Mouse (Mus musculus) E14TG2a.4 (cell line): Measurements from ENCODE around the gene Rab31.

ENCODE experiments used
- H3K27me3 ChIP-seq: 2 replicates; pipeline ENCODE4 v1.6.1; 2014; ENCODE audit warnings: low read length, control low read depth; ENCODE audit not compliant: insufficient read depth
- H3K36me3 ChIP-seq: 2 replicates; pipeline ENCODE4 v1.6.1; 2014; ENCODE audit warnings: low read length, control low read depth; ENCODE audit not compliant: insufficient read depth
- H3K4me1 ChIP-seq: replicated peaks from 2 replicates; pipeline ENCODE4 v1.6.1; 2014; ENCODE audit warnings: low read depth, low read length, control low read depth
- H3K4me3 ChIP-seq: replicated peaks from 2 replicates; pipeline ENCODE4 v1.5.1; 2014; ENCODE audit warnings: mild to moderate bottlenecking, low read length
- H3K9me3 ChIP-seq: 2 replicates; pipeline ENCODE4 v1.6.1; 2014; ENCODE audit warnings: low read length, control low read depth
- CTCF ChIP-seq: conservative IDR thresholded peaks from 2 replicates; pipeline ENCODE4 v1.5.1; 2014; ENCODE audit warnings: low read length
- NANOG ChIP-seq: IDR thresholded peaks from 2 replicates; pipeline ENCODE4 v1.6.1; 2014; ENCODE audit warnings: borderline replicate concordance, low read length, mixed read lengths
- POU5F1 ChIP-seq: IDR thresholded peaks from 2 replicates; pipeline ENCODE4 v1.6.1; 2014; ENCODE audit warnings: low read length, borderline replicate concordance

Rab31 gene

GRCm38 (mm10) chr17:65692276-65692675 is 80.3 kb downstream of the Rab31 start:
- no peaks in the 10 kb centered on the region for H3K9me3 ChIP-seq
- no peaks in the 10 kb centered on the region for H3K4me1 ChIP-seq
- H3K4me3 ChIP-seq: no peak overlapping the region
- TF ChIP-seq CTCF (no peak), NANOG (no peak), POU5F1 (no peak)
- no peaks in the 10 kb centered on the region for H3K27me3 ChIP-seq
- H3K36me3 ChIP-seq: no peaks in the 10 kb centered on the region; the same call in 1 of the 2 replicates

GRCm38 (mm10) chr17:65683731-65684130 is 88.8 kb downstream of the Rab31 start:
- no peaks in the 10 kb centered on the region for H3K9me3 ChIP-seq
- H3K27me3 ChIP-seq: no peaks in the 10 kb centered on the region
- no peaks in the 10 kb centered on the region for H3K36me3 ChIP-seq
- peaks cover 6% of the 10 kb centered on the region for H3K4me1 ChIP-seq
- no peak overlapping the region for H3K4me3 ChIP-seq
- TF ChIP-seq CTCF: no peak
- TF ChIP-seq NANOG: no peak
- no peak for TF ChIP-seq POU5F1

- H3K4me1 ChIP-seq: peaks cover 6% of the 10 kb centered on the region
- no peaks in the 10 kb centered on the region for H3K9me3 ChIP-seq
- no peaks in the 10 kb centered on the region for H3K36me3 ChIP-seq
- H3K27me3 ChIP-seq: no peaks in the 10 kb centered on the region
- no peak overlapping the region for H3K4me3 ChIP-seq
- TF ChIP-seq CTCF (no peak), NANOG (no peak), POU5F1 (no peak)
Observed at GRCm38 (mm10) chr17:65683316-65683715, 89.2 kb downstream of the Rab31 start.

DNA sequence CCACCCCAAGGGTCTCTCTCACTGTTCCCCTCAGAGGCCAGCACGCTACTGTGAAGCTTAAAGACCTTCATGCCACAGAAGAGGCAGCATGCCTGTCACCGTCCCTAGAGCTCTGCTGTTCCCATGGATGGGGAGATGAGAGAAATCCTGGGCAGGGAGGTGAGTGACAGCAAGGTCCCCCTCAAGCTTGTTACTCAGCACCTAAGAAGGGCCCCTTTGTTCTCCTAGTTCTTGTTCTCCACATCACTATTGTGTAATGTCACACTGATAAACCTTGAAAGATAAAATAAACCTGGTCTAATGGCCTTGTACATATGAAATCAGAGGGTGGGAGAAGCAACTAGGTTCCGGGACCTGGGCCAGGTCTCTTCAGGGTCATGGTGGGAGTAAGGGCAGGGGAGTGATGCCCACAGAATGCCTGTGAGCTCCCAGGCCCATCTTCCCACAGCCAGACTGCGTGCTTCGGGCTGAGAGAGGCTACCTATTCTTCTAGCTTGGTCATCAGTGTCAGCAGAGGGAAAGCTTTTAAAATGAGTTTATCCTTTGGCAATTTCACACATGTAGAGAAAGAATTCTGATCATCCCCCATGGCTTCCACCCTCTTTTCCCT is 90.4 kb downstream of the Rab31 start:
- TF ChIP-seq NANOG (no peak), POU5F1 (no peak), CTCF (no peak)
- Histone ChIP-seq H3K36me3 (no peaks in the 10 kb centered on the region), H3K9me3 (no peaks in the 10 kb centered on the region), H3K27me3 (no peaks in the 10 kb centered on the region), H3K4me1 (peaks cover 6% of the 10 kb centered on the region), H3K4me3 (no peak overlapping the region)

DNA sequence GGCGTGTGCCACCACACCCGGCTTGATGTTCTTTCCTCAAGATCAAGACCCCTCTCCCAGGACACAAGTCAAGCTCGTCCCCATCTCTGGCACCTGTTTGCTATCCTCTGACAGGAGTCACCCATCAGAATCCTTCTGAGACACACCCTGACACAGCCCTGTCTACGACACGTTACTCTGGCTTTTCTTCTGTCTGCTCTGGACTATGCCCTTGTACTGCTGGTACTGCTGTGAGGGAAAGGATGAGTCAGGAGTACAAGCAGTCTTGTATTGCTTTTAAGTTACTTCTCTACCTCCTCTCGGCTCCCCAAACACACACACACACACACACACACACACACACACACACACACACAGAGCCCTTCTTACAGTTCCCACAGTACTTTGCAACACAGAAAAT is 91.0 kb downstream of the Rab31 start:
- Histone ChIP-seq H3K36me3 (no peaks in the 10 kb centered on the region), H3K27me3 (no peaks in the 10 kb centered on the region), H3K4me3 (no peak overlapping the region), H3K9me3 (no peaks in the 10 kb centered on the region), H3K4me1 (peaks cover 6% of the 10 kb centered on the region)
- no peak for TF ChIP-seq CTCF
- no peak for TF ChIP-seq NANOG
- TF ChIP-seq POU5F1: no peak

- Histone ChIP-seq H3K36me3 (no peaks in the 10 kb centered on the region), H3K9me3 (no peaks in the 10 kb centered on the region), H3K4me1 (peaks cover 6% of the 10 kb centered on the region), H3K4me3 (no peak overlapping the region), H3K27me3 (no peaks in the 10 kb centered on the region)
- TF ChIP-seq POU5F1: no peak
- no peak for TF ChIP-seq NANOG
- no peak for TF ChIP-seq CTCF
Observed at GRCm38 (mm10) chr17:65680801-65681412, 91.6 kb downstream of the Rab31 start.

- Histone ChIP-seq H3K9me3 (no peaks in the 10 kb centered on the region), H3K27me3 (no peaks in the 10 kb centered on the region), H3K36me3 (no peaks in the 10 kb centered on the region), H3K4me1 (peaks cover 11% of the 10 kb centered on the region), H3K4me3 (no peak overlapping the region)
- TF ChIP-seq POU5F1: no peak
- TF ChIP-seq NANOG: no peak
- no peak for TF ChIP-seq CTCF
Observed at GRCm38 (mm10) chr17:65679806-65680446, 92.6 kb downstream of the Rab31 start.

DNA sequence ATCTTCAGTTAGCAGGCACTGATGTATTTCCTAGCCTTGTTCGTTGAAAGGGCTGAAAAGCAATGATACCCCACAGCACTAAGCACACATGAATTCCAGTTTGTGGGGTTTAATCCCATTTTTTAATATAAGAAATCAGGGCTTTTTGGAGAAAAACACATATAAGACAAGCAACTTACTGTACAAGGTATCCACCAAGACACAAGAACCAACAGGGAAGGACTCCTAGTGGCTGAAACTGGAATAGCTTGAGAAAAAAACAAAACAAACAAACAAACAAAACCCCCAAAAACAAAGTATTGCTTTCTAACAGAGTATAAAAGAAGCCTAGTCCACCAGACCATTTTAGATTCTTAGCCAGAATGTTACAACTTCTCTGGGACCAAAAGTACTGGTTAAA is 94.8 kb downstream of the Rab31 start:
- no peaks in the 10 kb centered on the region for H3K36me3 ChIP-seq
- TF ChIP-seq CTCF (peak; percentile 68), NANOG (no peak), POU5F1 (no peak)
- no peak overlapping the region for H3K4me3 ChIP-seq
- H3K9me3 ChIP-seq: no peaks in the 10 kb centered on the region
- H3K4me1 ChIP-seq: peaks cover 17% of the 10 kb centered on the region
- H3K27me3 ChIP-seq: no peaks in the 10 kb centered on the region

DNA sequence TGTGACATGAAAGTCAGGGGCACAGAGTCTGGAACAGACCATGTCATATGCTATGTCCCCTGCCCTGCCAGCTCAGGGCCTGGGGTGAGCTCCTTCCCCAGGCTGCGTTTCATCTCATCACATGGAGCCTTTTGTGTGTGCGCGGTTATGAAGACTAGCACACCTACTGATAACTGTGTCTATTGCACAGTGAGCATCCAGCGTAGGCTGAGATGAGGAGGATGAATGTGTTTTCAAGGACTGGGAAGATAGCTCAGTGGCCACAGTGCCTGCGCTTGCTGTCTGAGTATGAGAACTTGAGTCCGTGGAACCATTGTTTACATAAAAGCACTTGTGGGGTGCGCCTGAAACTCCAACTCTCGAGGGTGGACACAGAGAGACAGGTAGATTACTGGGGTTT is 96.0 kb downstream of the Rab31 start:
- Histone ChIP-seq H3K4me3 (no peak overlapping the region), H3K4me1 (peaks cover 17% of the 10 kb centered on the region), H3K27me3 (no peaks in the 10 kb centered on the region), H3K36me3 (no peaks in the 10 kb centered on the region), H3K9me3 (no peaks in the 10 kb centered on the region)
- TF ChIP-seq POU5F1 (no peak), CTCF (no peak), NANOG (no peak)
